Mouse (Mus musculus) kidney, adult 2 months (tissue): ENCODE measurements around the gene Slit3. TPM values are rescaled to one million over a fixed set of nuclear protein-coding genes. Genes with fewer than 3 reads are reported as not detected.

ENCODE experiments used
- DNase-seq: peaks from one replicate; pipeline ENCODE4 v3.0.0; 2021
- H3K27ac ChIP-seq: fragments of 200-500 bp; 2 replicates; pipeline ENCODE4 v1.5.1; 2012; ENCODE audit warnings: low read depth, low read length, control low read depth, inconsistent platforms; ENCODE audit not compliant: insufficient read depth
- H3K27me3 ChIP-seq: fragments of 200-500 bp; replicated peaks from 2 replicates; pipeline ENCODE4 v1.6.1; 2012; ENCODE audit warnings: mild to moderate bottlenecking, moderate library complexity, low read length, inconsistent platforms; ENCODE audit not compliant: control insufficient read depth, insufficient read depth
- H3K36me3 ChIP-seq: fragments of 200-500 bp; 2 replicates; pipeline ENCODE4 v1.6.1; 2012; ENCODE audit warnings: mild to moderate bottlenecking, moderate library complexity, low read length, inconsistent platforms; ENCODE audit not compliant: control insufficient read depth, insufficient read depth
- H3K4me1 ChIP-seq: fragments of 200-500 bp; 2 replicates; pipeline ENCODE4 v1.6.1; 2011; ENCODE audit warnings: low read length; ENCODE audit not compliant: control insufficient read depth, insufficient read depth
- H3K4me3 ChIP-seq: fragments of 200-500 bp; 2 replicates; pipeline ENCODE4 v1.5.1; 2011; ENCODE audit warnings: mild to moderate bottlenecking, low read depth, low read length, control low read depth; ENCODE audit not compliant: insufficient read depth
- CTCF ChIP-seq: fragments of 200-500 bp; conservative IDR thresholded peaks from 2 replicates; pipeline ENCODE4 v1.5.1; 2011; ENCODE audit warnings: low read depth, mild to moderate bottlenecking, control low read depth, low read length, moderate library complexity, mixed read lengths; ENCODE audit not compliant: insufficient read depth, insufficient read length
- POLR2A ChIP-seq: fragments of 200-500 bp; IDR thresholded peaks from one replicate; pipeline ENCODE4 v1.6.1; 2011; ENCODE audit warnings: low read depth, low read length, control low read depth
- WGBS: fragments of 180-500 bp; shearing (Covaris S2); methylation state at CpG from one replicate; pipeline ENCODE4 v1.1.7; 2018; 5-methylcytosine and 5-hydroxymethylcytosine counted together
- polyA plus RNA-seq: library from polyadenylated mRNA; depleted of rRNA; stranded (reverse); fragments of >200 nt; gene quantifications from 2 replicates; pipeline ENCODE4 v1.2.3, GENCODE M21; 2012

The Slit3 gene
- polyA plus RNA-seq, 1 experiment, result 8.4 TPM

DNA sequence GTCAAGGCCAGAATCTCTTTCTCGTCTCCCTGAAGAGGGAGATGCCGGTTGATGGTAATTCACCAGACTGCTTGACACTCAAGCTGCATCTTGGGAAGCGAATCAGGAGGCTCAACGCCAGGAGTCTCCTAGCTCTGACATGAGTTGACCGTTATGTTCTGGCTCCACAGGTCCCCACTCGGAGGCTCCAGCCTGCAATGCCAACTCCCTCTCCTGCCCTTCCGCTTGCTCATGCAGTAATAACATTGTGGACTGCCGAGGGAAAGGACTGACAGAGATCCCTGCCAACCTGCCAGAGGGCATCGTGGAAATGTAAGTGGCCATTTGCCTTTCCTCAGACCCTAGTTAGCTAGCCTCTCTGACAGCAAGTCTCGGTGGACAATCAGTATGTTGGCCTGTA is 457.8 kb downstream of the Slit3 start:
- no peak overlapping the region for H3K27ac ChIP-seq
- DNase-seq, result no peak
- H3K4me3 ChIP-seq, result no peak overlapping the region
- no peaks in the 10 kb centered on the region for H3K27me3 ChIP-seq
- TF ChIP-seq CTCF, result no peak
- TF ChIP-seq POLR2A, result no peak
- no peaks in the 10 kb centered on the region for H3K36me3 ChIP-seq
- H3K4me1 ChIP-seq, result no peaks in the 10 kb centered on the region
- 92% methylated on average over 10 of the region's 10 CpGs for WGBS

DNA sequence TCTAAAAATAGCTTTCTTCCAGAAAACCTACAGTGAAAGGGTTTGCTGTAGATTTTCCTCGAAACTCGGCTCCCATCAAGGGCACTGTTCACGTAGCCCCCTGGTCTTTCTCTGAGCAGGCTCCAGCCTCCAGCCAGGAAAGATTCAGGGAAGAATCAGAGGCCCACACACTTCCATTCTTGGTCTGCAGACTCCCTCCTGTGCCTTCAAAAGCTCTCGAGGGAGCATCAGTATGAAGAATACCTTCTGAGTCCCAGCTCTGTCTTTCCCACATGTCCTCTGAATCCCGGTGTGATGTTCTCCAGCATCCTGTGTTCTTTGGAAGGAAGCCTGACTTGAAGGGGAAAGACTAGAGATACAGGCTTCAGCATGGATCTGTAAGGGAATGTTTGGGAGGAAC is 461.6 kb downstream of the Slit3 start:
- TF ChIP-seq POLR2A (no peak), CTCF (no peak)
- WGBS, result 87% methylated on average over 5 of the region's 5 CpGs
- no peak overlapping the region for H3K4me3 ChIP-seq

DNA sequence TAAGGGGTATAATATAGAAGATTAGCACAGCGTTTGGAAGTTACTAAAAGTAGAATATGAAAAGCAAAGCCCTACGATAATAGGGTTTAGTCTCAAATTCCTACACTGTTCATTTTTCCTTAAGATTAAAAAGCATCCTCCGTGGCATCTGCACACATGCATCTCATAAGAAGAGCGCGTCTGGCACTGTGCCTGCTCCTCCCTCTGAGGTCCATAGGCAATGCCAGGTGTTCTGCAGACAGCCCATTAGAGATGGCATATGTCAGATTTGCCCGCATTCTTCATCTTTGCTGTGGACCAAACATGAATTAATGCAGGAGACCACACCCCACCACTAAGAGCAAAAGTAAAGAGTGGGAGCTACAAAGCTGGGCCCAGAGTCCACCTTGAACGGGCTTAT is 462.6 kb downstream of the Slit3 start:
- Histone ChIP-seq H3K4me3 (no peak overlapping the region), H3K27ac (no peak overlapping the region), H3K27me3 (no peaks in the 10 kb centered on the region), H3K4me1 (no peaks in the 10 kb centered on the region), H3K36me3 (no peaks in the 10 kb centered on the region)
- TF ChIP-seq POLR2A, result no peak
- no peak for TF ChIP-seq CTCF
- no peak for DNase-seq
- 95% methylated on average over 7 of the region's 7 CpGs for WGBS

More for the DNA sequence above, 461.6 kb downstream of the Slit3 start:
- Histone ChIP-seq H3K27ac (no peak overlapping the region), H3K36me3 (no peaks in the 10 kb centered on the region), H3K4me1 (no peaks in the 10 kb centered on the region), H3K27me3 (no peaks in the 10 kb centered on the region)
- DNase-seq, result no peak

DNA sequence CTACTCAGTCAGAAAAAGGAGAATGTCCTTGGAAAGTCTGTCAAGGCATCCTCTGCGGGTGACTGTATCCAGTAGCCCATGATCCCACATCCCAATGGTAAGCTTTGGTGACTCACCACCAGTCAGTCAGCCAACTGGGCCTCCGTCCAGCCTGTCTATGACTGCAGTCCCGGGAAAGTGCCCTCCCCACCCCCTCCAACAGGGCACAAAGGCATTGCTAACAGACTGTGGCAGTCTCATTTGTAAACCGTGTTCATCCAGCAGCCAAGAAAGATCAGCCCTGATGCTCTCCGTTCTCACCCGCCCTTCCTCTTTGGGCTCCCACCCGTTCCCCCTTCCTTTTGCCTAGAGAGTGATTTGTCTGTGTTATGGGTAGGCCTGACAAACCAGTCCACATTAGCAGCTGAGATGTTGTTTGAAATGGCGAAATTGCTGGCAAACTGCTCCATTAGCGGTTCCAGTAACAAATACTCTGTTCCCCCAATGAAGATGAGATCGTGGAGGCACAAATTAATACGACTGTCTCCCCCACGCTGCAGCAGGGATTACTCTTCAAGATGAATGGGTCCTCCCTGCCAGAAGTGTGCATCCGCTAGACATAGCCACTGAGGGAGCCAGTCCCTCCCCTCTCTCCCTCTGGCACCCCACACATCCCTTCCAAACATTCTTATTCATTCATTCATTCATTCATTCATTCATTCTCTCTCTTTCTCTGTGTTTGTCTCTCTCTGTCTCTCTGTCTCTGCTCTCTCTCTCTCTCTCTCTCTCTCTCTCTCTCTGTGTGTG is 466.3 kb downstream of the Slit3 start:
- Histone ChIP-seq H3K27me3 (no peaks in the 10 kb centered on the region), H3K36me3 (no peaks in the 10 kb centered on the region; the same call in 1 of the 2 replicates), H3K4me1 (no peaks in the 10 kb centered on the region), H3K27ac (no peak overlapping the region), H3K4me3 (no peak overlapping the region)
- 62% methylated on average over 13 of the region's 13 CpGs for WGBS
- TF ChIP-seq POLR2A (no peak), CTCF (no peak)
- DNase-seq, result peak; percentile 35

DNA sequence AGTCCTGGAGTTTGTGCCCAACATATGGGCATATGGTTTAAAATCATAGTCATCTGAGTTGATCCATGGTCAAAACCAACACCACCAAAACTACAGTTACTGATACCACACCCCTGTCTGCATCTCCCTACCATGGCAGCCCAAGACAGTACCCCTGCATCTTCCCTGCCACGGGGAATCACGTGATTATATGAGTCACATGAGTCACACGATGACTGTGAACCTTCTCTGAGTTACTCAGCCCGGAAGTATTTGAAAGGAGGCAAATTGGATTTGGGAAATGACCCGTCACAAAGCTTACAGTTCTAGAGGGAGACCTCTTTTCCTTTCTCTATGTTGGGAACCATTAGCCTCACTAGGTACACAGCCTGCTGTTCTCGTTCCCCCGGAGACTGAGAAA is 468.9 kb downstream of the Slit3 start:
- no peaks in the 10 kb centered on the region; the same call in 1 of the 2 replicates for H3K36me3 ChIP-seq
- no peak overlapping the region for H3K27ac ChIP-seq
- no peaks in the 10 kb centered on the region for H3K4me1 ChIP-seq
- no peaks in the 10 kb centered on the region for H3K27me3 ChIP-seq
- no peak for TF ChIP-seq POLR2A
- DNase-seq, result no peak
- no peak overlapping the region for H3K4me3 ChIP-seq
- 73% methylated on average over 7 of the region's 7 CpGs for WGBS

DNA sequence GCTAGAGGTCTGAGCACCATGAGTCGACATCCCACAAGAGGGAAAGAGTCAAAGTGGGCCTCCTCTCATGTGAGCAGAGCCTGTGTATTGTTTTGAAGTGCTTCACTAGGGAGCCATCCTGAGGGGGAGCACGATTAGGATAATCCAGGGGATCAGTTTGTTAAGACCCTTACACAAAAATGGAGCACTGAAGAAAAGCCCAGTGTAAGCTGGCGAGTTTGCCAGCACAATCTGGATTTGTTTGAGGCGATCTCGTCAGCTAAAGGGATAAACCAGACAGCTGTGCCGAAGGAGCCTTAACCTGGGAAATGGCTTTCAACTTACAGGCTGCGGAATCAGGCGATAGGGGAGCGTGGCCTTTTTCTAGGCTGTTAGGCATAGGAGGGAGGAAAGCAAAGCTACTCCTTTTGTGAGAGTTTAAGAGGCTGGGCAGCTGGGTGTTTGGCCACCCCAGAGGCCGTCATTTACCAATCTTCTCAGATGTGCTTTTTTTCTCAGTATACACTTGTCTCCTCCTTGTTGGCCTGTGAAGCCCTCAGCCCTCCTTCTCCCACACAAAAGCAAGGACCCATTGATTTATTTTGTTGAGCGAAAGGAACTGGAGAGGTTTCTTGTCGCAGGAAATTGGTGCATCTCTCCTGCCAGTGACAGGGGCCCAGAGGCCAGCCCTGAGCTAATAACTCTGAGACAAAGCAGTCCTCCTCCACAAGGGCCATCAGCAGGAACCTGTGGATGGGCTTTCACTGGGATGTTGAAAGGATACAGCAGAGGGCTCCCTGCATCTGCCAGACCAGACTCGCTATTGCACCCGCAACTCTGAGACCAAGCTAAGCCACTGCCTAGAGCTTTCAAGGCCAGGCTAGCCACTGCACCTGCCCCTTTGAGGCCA is 472.4 kb downstream of the Slit3 start:
- TF ChIP-seq CTCF (no peak), POLR2A (no peak)
- WGBS, result 76% methylated on average over 14 of the region's 14 CpGs
- H3K27me3 ChIP-seq, result no peaks in the 10 kb centered on the region
- no peaks in the 10 kb centered on the region; the same call in 1 of the 2 replicates for H3K36me3 ChIP-seq
- DNase-seq, result no peak
- H3K27ac ChIP-seq, result no peak overlapping the region
- no peak overlapping the region for H3K4me3 ChIP-seq
- no peaks in the 10 kb centered on the region for H3K4me1 ChIP-seq

DNA sequence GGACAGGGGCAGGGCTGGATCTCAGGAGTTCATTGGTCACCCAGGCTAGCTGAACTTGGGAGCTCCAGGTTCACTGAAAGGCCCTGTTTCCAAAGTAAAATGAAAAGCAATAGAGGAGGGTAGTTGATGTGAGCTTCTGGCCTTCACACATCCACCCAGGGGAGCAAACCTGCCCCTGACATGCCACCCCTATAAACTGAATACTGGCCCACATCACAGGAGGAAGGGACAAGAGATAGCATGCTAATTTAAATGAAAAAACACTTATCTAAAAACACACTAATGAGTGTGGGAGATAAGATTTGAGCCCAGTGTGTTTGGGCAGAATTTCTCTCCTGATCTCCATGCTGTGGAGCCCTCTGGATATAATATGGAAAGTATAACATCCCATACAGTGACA is 475.0 kb downstream of the Slit3 start:
- Histone ChIP-seq H3K27ac (no peak overlapping the region), H3K27me3 (no peaks in the 10 kb centered on the region), H3K4me1 (no peaks in the 10 kb centered on the region), H3K36me3 (no peaks in the 10 kb centered on the region; the same call in 1 of the 2 replicates), H3K4me3 (no peak overlapping the region)
- DNase-seq, result no peak
- TF ChIP-seq POLR2A (no peak), CTCF (no peak)
